Mouse (Mus musculus) myocyte (in vitro differentiated cells): ENCODE measurements at regions not wholly inside any gene's neighbourhood (a gene's known extent, or its start where the extent isn't known, plus 50 kb on each side); places are given as distances from the start of the nearest gene placed in this dataset.

Experiments used
- H3K27me3 ChIP-seq: one replicate; pipeline ENCODE4 v1.6.1; 2011; ENCODE audit not compliant: control insufficient read depth, insufficient read depth, insufficient read length
- H3K36me3 ChIP-seq: one replicate; pipeline ENCODE4 v1.6.1; 2011; ENCODE audit not compliant: control insufficient read depth, insufficient read depth
- H3K4me2 ChIP-seq: one replicate; pipeline ENCODE4 v1.6.1; 2011; ENCODE audit warnings: low read depth, control low read depth
- H3K4me3 ChIP-seq: one replicate; pipeline ENCODE4 v1.5.1; 2011; ENCODE audit warnings: mild to moderate bottlenecking, control low read depth, moderate library complexity
- H3K79me2 ChIP-seq: one replicate; pipeline ENCODE4 v1.6.1; 2011; ENCODE audit not compliant: control insufficient read depth, insufficient read depth
- H3ac ChIP-seq: one replicate; pipeline ENCODE4 v1.6.1; 2011; ENCODE audit not compliant: control insufficient read depth, insufficient read length
- CEBPB ChIP-seq: IDR thresholded peaks from 2 replicates; pipeline ENCODE4 v1.6.1; 2011; ENCODE audit warnings: mild to moderate bottlenecking, moderate library complexity; ENCODE audit not compliant: poor library complexity, insufficient read depth, severe bottlenecking
- E2F4 ChIP-seq: IDR thresholded peaks from one replicate; pipeline ENCODE4 v1.6.1; 2011; ENCODE audit warnings: mild to moderate bottlenecking, control low read depth, moderate library complexity; ENCODE audit not compliant: insufficient read depth
- MAX ChIP-seq: IDR thresholded peaks from one replicate; pipeline ENCODE4 v1.6.1; 2011; ENCODE audit warnings: low read depth, mild to moderate bottlenecking, control low read depth
- MYOD1 ChIP-seq, 3 experiments: IDR thresholded peaks; one replicate each; pipeline ENCODE4 v1.6.1; 2011; ENCODE audit warnings: control low read depth in 2 of 3, low read depth in 2 of 3, mild to moderate bottlenecking in 2 of 3, moderate library complexity in 1 of 3; ENCODE audit not compliant: insufficient read length in 2 of 3, control insufficient read depth in 1 of 3
- MYOG ChIP-seq, 3 experiments: IDR thresholded peaks; one replicate each; pipeline ENCODE4 v1.6.1; 2011; ENCODE audit warnings: control low read depth in 2 of 3, low read depth in 2 of 3, mild to moderate bottlenecking in 2 of 3; ENCODE audit not compliant: insufficient read length in 2 of 3, control insufficient read depth in 1 of 3, insufficient read depth in 1 of 3
- POLR2A ChIP-seq: IDR thresholded peaks from one replicate; pipeline ENCODE4 v1.6.1; 2011; ENCODE audit warnings: low read depth, mild to moderate bottlenecking, control low read depth, moderate library complexity; ENCODE audit not compliant: insufficient read length
- POLR2AphosphoS2 ChIP-seq: IDR thresholded peaks from one replicate; pipeline ENCODE4 v1.6.1; 2011; ENCODE audit warnings: low read depth, control low read depth; ENCODE audit not compliant: insufficient read length
- REST ChIP-seq: IDR thresholded peaks from one replicate; pipeline ENCODE4 v1.6.1; 2011; ENCODE audit warnings: mild to moderate bottlenecking, control low read depth, moderate library complexity; ENCODE audit not compliant: insufficient read depth, insufficient read length
- SRF ChIP-seq: IDR thresholded peaks from one replicate; pipeline ENCODE4 v1.6.1; 2011; ENCODE audit warnings: low read depth; ENCODE audit not compliant: control insufficient read depth, insufficient read length
- TCF12 ChIP-seq: IDR thresholded peaks from one replicate; pipeline ENCODE4 v1.6.1; 2011; ENCODE audit warnings: mild to moderate bottlenecking, control low read depth; ENCODE audit not compliant: poor library complexity, insufficient read depth, severe bottlenecking
- TCF3 ChIP-seq: IDR thresholded peaks from one replicate; pipeline ENCODE4 v1.6.1; 2011; ENCODE audit warnings: low read depth, control low read depth; ENCODE audit not compliant: insufficient read length
- USF1 ChIP-seq: IDR thresholded peaks from one replicate; pipeline ENCODE4 v1.6.1; 2011; ENCODE audit warnings: low read depth, mild to moderate bottlenecking, control low read depth, moderate library complexity

GRCm38 (mm10) chr13:83737826-83738527 is 234.1 kb downstream of the Mef2c start:
- Histone ChIP-seq H3ac (no peak overlapping the region), H3K36me3 (no peaks in the 10 kb centered on the region), H3K27me3 (no peaks in the 10 kb centered on the region), H3K4me2 (peak overlapping the region; percentile 44), H3K4me3 (no peak overlapping the region), H3K79me2 (no peaks in the 10 kb centered on the region)
- TF ChIP-seq MYOG (IDR thresholded peaks at IDR 0.05; ENCODE audit: control insufficient read depth in 1 of 3, insufficient read depth in 1 of 3, insufficient read length in 2 of 3, low read depth in 2 of 3) (no peak), SRF (no peak), CEBPB (no peak)

GRCm38 (mm10) chr13:83738528-83738981 is 234.7 kb downstream of the Mef2c start:
- no peak for TF ChIP-seq E2F4
- TF ChIP-seq USF1 = no peak
- no peak for TF ChIP-seq POLR2A
- TF ChIP-seq TCF3 = no peak
- no peak for TF ChIP-seq MAX
- no peak for TF ChIP-seq REST
- TF ChIP-seq MYOD1 (IDR thresholded peaks at IDR 0.05; ENCODE audit: control insufficient read depth in 1 of 3, insufficient read length in 2 of 3, low read depth in 2 of 3) = no peak
- no peak for TF ChIP-seq CEBPB
- no peak for TF ChIP-seq MYOG (IDR thresholded peaks at IDR 0.05; ENCODE audit: control insufficient read depth in 1 of 3, insufficient read depth in 1 of 3, insufficient read length in 2 of 3, low read depth in 2 of 3)
- TF ChIP-seq POLR2AphosphoS2 = no peak
- TF ChIP-seq TCF12 = no peak
- no peak for TF ChIP-seq SRF
- Histone ChIP-seq H3K4me2 (peak overlapping the region; percentile 44), H3K27me3 (no peaks in the 10 kb centered on the region), H3K79me2 (no peaks in the 10 kb centered on the region), H3ac (no peak overlapping the region), H3K4me3 (no peak overlapping the region), H3K36me3 (no peaks in the 10 kb centered on the region)

- no peaks in the 10 kb centered on the region for H3K36me3 ChIP-seq
- no peaks in the 10 kb centered on the region for H3K27me3 ChIP-seq
- no peaks in the 10 kb centered on the region for H3K79me2 ChIP-seq
- no peak for TF ChIP-seq TCF12
- TF ChIP-seq POLR2AphosphoS2 = no peak
- TF ChIP-seq USF1 = no peak
- TF ChIP-seq MAX = no peak
- TF ChIP-seq MYOG (IDR thresholded peaks at IDR 0.05; ENCODE audit: control insufficient read depth in 1 of 3, insufficient read depth in 1 of 3, insufficient read length in 2 of 3, low read depth in 2 of 3) = no peak
- H3ac ChIP-seq = no peak overlapping the region
- no peak overlapping the region for H3K4me3 ChIP-seq
- H3K4me2 ChIP-seq = peak overlapping the region; percentile 50
These were observed 235.3 kb downstream of the Mef2c start for GRCm38 (mm10) chr13:83739131-83739530.

GRCm38 (mm10) chr13:83739541-83740061 is 235.8 kb downstream of the Mef2c start:
- no peaks in the 10 kb centered on the region for H3K27me3 ChIP-seq
- TF ChIP-seq POLR2A (no peak), SRF (no peak), E2F4 (no peak), TCF12 (no peak), MAX (no peak), USF1 (no peak)
- no peak overlapping the region for H3ac ChIP-seq
- no peaks in the 10 kb centered on the region for H3K79me2 ChIP-seq
- peak overlapping the region; percentile 50 for H3K4me2 ChIP-seq
- no peak overlapping the region for H3K4me3 ChIP-seq
- H3K36me3 ChIP-seq = no peaks in the 10 kb centered on the region

GRCm38 (mm10) chr13:83740101-83740500 is 236.3 kb downstream of the Mef2c start:
- Histone ChIP-seq H3K36me3 (no peaks in the 10 kb centered on the region), H3K4me2 (peak overlapping the region; percentile 50), H3K79me2 (no peaks in the 10 kb centered on the region), H3K4me3 (no peak overlapping the region), H3K27me3 (peaks cover 3% of the 10 kb centered on the region), H3ac (no peak overlapping the region)
- TF ChIP-seq TCF3 = no peak
- TF ChIP-seq TCF12 = no peak
- TF ChIP-seq REST = no peak
- no peak for TF ChIP-seq CEBPB
- no peak for TF ChIP-seq E2F4
- TF ChIP-seq MYOG (IDR thresholded peaks at IDR 0.05; ENCODE audit: control insufficient read depth in 1 of 3, insufficient read depth in 1 of 3, insufficient read length in 2 of 3, low read depth in 2 of 3) = no peak
- TF ChIP-seq POLR2AphosphoS2 = no peak
- TF ChIP-seq MAX = no peak
- no peak for TF ChIP-seq USF1
- TF ChIP-seq MYOD1 (IDR thresholded peaks at IDR 0.05; ENCODE audit: control insufficient read depth in 1 of 3, insufficient read length in 2 of 3, low read depth in 2 of 3) = no peak
- no peak for TF ChIP-seq SRF
- TF ChIP-seq POLR2A = no peak
